Mouse (Mus musculus): ENCODE results near the gene Lrrc74a. TPM values are rescaled to one million over a fixed set of nuclear protein-coding genes. Genes with fewer than 3 reads are reported as not detected.

The Lrrc74a gene
- polyA plus RNA-seq, 1 experiment from 2014 or later, result not detected

GRCm38 (mm10) chr12:86698537-86698936, 35.6 kb upstream of the Lrrc74a start:
- Histone ChIP-seq H3K36me3 (replicated peaks) (peaks cover 50% of the 10 kb centered on the region), H3K27me3 (ENCODE audit: poor library complexity, severe bottlenecking) (no peaks in the 10 kb centered on the region), H3K9me3 (peaks cover 12% of the 10 kb centered on the region; the same call in 1 of the 2 replicates), H3K4me1 (peaks cover 37% of the 10 kb centered on the region), H3K27ac (0 out of 2 replicates have a peak overlapping the region, but pooled peaks have one; percentile 56), H3K4me3 (no peak overlapping the region)
- DNase-seq (ENCODE audit: extremely low spot score, low spot score), result no peak

DNA sequence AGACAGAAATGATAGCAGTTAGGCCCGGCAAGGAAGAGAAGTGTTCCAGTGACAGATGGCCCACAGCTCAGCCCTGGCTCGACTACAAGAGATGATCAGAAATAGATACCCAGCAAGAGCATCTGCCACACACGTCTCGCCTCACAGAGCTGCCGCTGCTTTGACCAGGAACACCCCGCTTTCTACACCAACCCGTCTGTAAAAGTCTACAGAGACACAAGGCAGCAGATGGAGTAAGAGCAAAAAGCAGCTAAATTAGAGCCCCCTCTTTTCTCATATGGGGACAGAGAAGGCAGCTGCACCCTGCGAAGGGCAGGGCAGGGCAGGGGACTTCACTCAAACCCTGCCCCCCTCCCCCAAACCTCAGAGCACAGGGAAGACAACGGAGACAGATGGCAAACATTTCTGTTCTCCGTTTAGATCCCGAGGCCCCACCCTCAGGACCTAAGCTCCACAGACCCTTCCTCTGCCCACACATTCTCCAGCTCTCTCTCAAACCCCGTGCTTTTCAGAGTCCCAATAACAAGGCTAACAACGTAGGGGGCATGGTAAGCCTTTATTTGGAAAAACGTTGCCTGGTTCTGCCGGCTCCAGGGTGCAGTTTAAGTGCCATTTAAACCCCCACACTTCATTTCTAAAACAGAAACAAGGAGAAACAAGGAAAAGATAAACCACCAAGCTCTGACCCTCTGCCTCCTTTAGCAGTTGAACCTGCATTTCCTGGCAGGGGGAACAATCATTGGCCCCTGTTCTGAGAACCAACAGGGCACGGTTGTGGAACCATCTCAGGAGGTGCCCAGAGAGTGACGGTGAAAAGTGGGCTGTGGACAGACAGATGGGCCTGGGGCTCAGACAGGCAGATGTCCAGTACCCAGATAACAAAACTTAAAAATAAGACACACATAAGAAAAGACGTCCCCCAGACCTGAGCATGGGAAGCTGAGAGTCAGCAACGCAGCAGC, 33.9 kb upstream of the Lrrc74a start:
- H3K4me1 ChIP-seq, result peaks cover 37% of the 10 kb centered on the region
- H3K4me3 ChIP-seq, result no peak overlapping the region
- H3K27me3 ChIP-seq (ENCODE audit: poor library complexity, severe bottlenecking), result no peaks in the 10 kb centered on the region
- H3K36me3 ChIP-seq (replicated peaks), result peaks cover 43% of the 10 kb centered on the region
- WGBS, result 43% methylated on average over 19 of the region's 19 CpGs
- DNase-seq (ENCODE audit: extremely low spot score, low spot score), result no peak
- H3K9me3 ChIP-seq, result peaks cover 12% of the 10 kb centered on the region; the same call in 1 of the 2 replicates
- peak overlapping the region; percentile 70 for H3K27ac ChIP-seq

GRCm38 (mm10) chr12:86700927-86701310, 33.2 kb upstream of the Lrrc74a start:
- peaks cover 12% of the 10 kb centered on the region; the same call in 1 of the 2 replicates for H3K9me3 ChIP-seq
- no peak overlapping the region for H3K4me3 ChIP-seq
- H3K4me1 ChIP-seq, result peaks cover 37% of the 10 kb centered on the region
- 54% methylated on average over 4 of the region's 4 CpGs for WGBS
- H3K36me3 ChIP-seq (replicated peaks), result peaks cover 38% of the 10 kb centered on the region
- H3K27ac ChIP-seq, result peak overlapping the region; percentile 70
- H3K27me3 ChIP-seq (ENCODE audit: poor library complexity, severe bottlenecking), result no peaks in the 10 kb centered on the region
- DNase-seq (ENCODE audit: extremely low spot score, low spot score), result no peak

GRCm38 (mm10) chr12:86701491-86701890, 32.7 kb upstream of the Lrrc74a start:
- peaks cover 37% of the 10 kb centered on the region for H3K4me1 ChIP-seq
- 90% methylated on average over 4 of the region's 4 CpGs for WGBS
- no peak overlapping the region for H3K4me3 ChIP-seq
- peaks cover 32% of the 10 kb centered on the region for H3K36me3 ChIP-seq (replicated peaks)
- H3K27me3 ChIP-seq (ENCODE audit: poor library complexity, severe bottlenecking), result no peaks in the 10 kb centered on the region
- no peak for DNase-seq (ENCODE audit: extremely low spot score, low spot score)
- peaks cover 12% of the 10 kb centered on the region; the same call in 1 of the 2 replicates for H3K9me3 ChIP-seq
- peak overlapping the region; percentile 70; the same call in 1 of the 2 replicates for H3K27ac ChIP-seq

DNA sequence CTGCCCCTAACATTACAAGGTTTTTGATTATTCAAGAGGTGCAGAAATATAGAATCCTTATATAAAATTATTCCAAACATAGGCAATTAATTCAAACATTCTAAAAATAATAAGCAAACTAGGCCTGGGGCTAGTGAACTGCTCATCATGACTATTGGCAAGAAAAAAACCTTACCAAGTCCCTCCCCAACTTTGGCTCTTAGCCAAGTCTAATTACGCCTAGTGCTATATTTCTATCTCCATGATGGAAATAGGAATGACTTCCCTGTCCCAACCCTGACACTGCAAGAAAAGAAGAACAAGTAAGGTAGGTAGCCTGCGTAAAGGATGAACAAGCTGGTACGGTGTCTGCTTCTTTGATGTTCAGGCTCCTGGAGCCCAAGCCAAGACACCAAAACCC, 31.5 kb upstream of the Lrrc74a start:
- H3K27ac ChIP-seq, result no peak overlapping the region
- no peak for DNase-seq (ENCODE audit: extremely low spot score, low spot score)
- peaks cover 4% of the 10 kb centered on the region; the same call in 1 of the 2 replicates for H3K9me3 ChIP-seq
- H3K27me3 ChIP-seq (ENCODE audit: poor library complexity, severe bottlenecking), result no peaks in the 10 kb centered on the region
- 96% methylated on average over 3 of the region's 3 CpGs for WGBS
- H3K4me3 ChIP-seq, result no peak overlapping the region
- H3K4me1 ChIP-seq, result peaks cover 37% of the 10 kb centered on the region
- H3K36me3 ChIP-seq (replicated peaks), result peaks cover 22% of the 10 kb centered on the region

- 88% methylated on average over 5 of the region's 5 CpGs for WGBS
- peaks cover 22% of the 10 kb centered on the region for H3K36me3 ChIP-seq (replicated peaks)
- no peak overlapping the region for H3K27ac ChIP-seq
- H3K4me3 ChIP-seq, result no peak overlapping the region
- DNase-seq (ENCODE audit: extremely low spot score, low spot score), result no peak
- H3K9me3 ChIP-seq, result no peaks in the 10 kb centered on the region
- peaks cover 14% of the 10 kb centered on the region for H3K4me1 ChIP-seq
- H3K27me3 ChIP-seq (ENCODE audit: poor library complexity, severe bottlenecking), result no peaks in the 10 kb centered on the region
Measured at GRCm38 (mm10) chr12:86705843-86706242, 28.3 kb upstream of the Lrrc74a start.

GRCm38 (mm10) chr12:86714026-86714425, 20.1 kb upstream of the Lrrc74a start:
- 78% methylated on average over 5 of the region's 5 CpGs for WGBS
- Histone ChIP-seq H3K9me3 (no peaks in the 10 kb centered on the region), H3K4me3 (no peak overlapping the region), H3K27ac (no peak overlapping the region), H3K27me3 (ENCODE audit: poor library complexity, severe bottlenecking) (no peaks in the 10 kb centered on the region), H3K4me1 (no peaks in the 10 kb centered on the region), H3K36me3 (replicated peaks) (peaks cover 4% of the 10 kb centered on the region; the same call in 1 of the 2 replicates)
- no peak for DNase-seq (ENCODE audit: extremely low spot score, low spot score)

GRCm38 (mm10) chr12:86715401-86715800, 18.8 kb upstream of the Lrrc74a start:
- Histone ChIP-seq H3K36me3 (replicated peaks) (peaks cover 8% of the 10 kb centered on the region), H3K27ac (no peak overlapping the region), H3K4me1 (no peaks in the 10 kb centered on the region), H3K27me3 (ENCODE audit: poor library complexity, severe bottlenecking) (no peaks in the 10 kb centered on the region), H3K9me3 (no peaks in the 10 kb centered on the region), H3K4me3 (no peak overlapping the region)
- WGBS, result 39% methylated on average over 5 of the region's 5 CpGs
- peak; percentile 71 for DNase-seq (ENCODE audit: extremely low spot score, low spot score)

GRCm38 (mm10) chr12:86716962-86717361, 17.2 kb upstream of the Lrrc74a start:
- no peak for DNase-seq (ENCODE audit: extremely low spot score, low spot score)
- H3K4me1 ChIP-seq, result no peaks in the 10 kb centered on the region
- no peaks in the 10 kb centered on the region for H3K27me3 ChIP-seq (ENCODE audit: poor library complexity, severe bottlenecking)
- H3K4me3 ChIP-seq, result no peak overlapping the region
- H3K27ac ChIP-seq, result no peak overlapping the region
- H3K9me3 ChIP-seq, result no peaks in the 10 kb centered on the region
- H3K36me3 ChIP-seq (replicated peaks), result peaks cover 10% of the 10 kb centered on the region
- WGBS, result 94% methylated on average over 11 of the region's 11 CpGs

DNA sequence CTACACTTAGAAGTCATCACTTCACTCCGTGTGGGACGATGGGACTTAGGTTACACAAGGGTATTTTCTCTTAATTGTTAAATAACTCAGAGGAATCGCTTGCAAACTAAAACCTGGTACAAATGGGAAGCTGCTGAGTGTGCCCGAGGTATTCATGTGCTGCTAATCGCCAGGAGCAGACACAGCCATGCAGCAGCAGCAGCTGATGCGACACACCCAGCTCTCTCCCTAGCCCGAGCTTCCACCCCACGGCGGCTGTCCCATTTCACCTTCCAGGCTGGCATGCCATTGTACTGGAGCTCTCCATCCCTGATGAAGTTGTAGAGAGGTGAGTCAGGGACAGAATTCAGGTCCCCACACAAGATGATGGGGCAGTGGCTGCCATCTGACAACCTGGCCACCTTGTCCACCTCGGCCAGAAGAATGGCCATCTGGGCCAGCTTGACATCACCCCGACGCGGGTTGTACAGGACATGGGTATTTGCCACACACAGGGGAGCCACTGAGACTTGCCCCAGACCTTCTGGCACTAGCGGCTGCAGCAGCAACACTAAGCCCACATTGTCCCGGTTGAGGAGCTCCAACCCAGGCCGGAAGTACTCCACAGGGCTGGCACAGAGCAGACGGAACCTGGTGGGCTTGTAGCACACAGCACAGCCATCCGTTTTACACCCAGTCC, 14.1 kb upstream of the Lrrc74a start:
- WGBS, result 89% methylated on average over 18 of the region's 18 CpGs
- no peak overlapping the region for H3K4me3 ChIP-seq

DNA sequence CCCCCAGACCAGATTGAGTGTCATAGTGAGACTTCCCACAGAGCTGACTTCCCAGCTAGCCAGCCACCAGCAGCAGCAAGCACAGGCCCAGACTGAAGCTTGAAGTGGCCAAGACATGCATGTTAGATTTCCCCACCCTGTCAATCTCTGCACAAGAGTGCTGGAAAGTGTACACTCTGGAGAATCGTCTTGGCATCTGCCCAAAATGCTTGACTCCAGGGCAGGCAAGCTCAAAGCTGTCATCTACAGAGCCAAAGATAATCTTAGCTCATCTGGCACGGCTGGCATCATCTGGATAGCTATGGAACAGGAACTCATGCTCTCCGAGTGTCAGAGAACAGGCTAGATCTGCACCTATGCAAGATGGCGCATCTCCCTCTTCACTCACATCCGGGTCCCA, 12.7 kb upstream of the Lrrc74a start:
- 93% methylated on average over 5 of the region's 5 CpGs for WGBS
- H3K27me3 ChIP-seq (ENCODE audit: poor library complexity, severe bottlenecking), result 0 out of 2 replicates have a peak, but pooled peaks cover 4% of the 10 kb centered on the region
- no peak for DNase-seq (ENCODE audit: extremely low spot score, low spot score)
- no peak overlapping the region for H3K4me3 ChIP-seq
- H3K27ac ChIP-seq, result no peak overlapping the region
- H3K9me3 ChIP-seq, result no peaks in the 10 kb centered on the region
- H3K4me1 ChIP-seq, result peaks cover 22% of the 10 kb centered on the region; the same call in 1 of the 2 replicates
- H3K36me3 ChIP-seq (replicated peaks), result peaks cover 14% of the 10 kb centered on the region

More for the DNA sequence above, 14.1 kb upstream of the Lrrc74a start:
- no peak for DNase-seq (ENCODE audit: extremely low spot score, low spot score)
- Histone ChIP-seq H3K27ac (no peak overlapping the region), H3K27me3 (ENCODE audit: poor library complexity, severe bottlenecking) (0 out of 2 replicates have a peak, but pooled peaks cover 4% of the 10 kb centered on the region), H3K9me3 (no peaks in the 10 kb centered on the region), H3K4me1 (peaks cover 10% of the 10 kb centered on the region; the same call in 1 of the 2 replicates), H3K36me3 (replicated peaks) (peaks cover 14% of the 10 kb centered on the region)

GRCm38 (mm10) chr12:86724300-86724699, 9.9 kb upstream of the Lrrc74a start:
- DNase-seq (ENCODE audit: extremely low spot score, low spot score), result no peak
- Histone ChIP-seq H3K36me3 (replicated peaks) (peaks cover 11% of the 10 kb centered on the region; the same call in 1 of the 2 replicates), H3K4me3 (no peak overlapping the region), H3K9me3 (no peaks in the 10 kb centered on the region), H3K27ac (no peak overlapping the region), H3K27me3 (ENCODE audit: poor library complexity, severe bottlenecking) (0 out of 2 replicates have a peak, but pooled peaks cover 4% of the 10 kb centered on the region), H3K4me1 (peaks cover 22% of the 10 kb centered on the region; the same call in 1 of the 2 replicates)
- 84% methylated on average over 2 of the region's 2 CpGs for WGBS

Measured in forebrain, embryonic 10.5 days (tissue).